Mouse (Mus musculus) liver, embryonic 14.5 days (tissue): ENCODE measurements at regions not wholly inside any gene's neighbourhood (a gene's known extent, or its start where the extent isn't known, plus 50 kb on each side); places are given as distances from the start of the nearest gene placed in this dataset.

Source experiments
- ATAC-seq: fragments of 200-750 bp; cut with Nextera tagmentation; 2 replicates; pipeline ENCODE4 v1.8.0; 2017; ENCODE audit warnings: moderate number of reproducible peaks, mild to moderate bottlenecking, moderate library complexity; ENCODE audit not compliant: insufficient read depth
- DNase-seq, 3 experiments: peaks; one replicate each; pipeline ENCODE4 v3.0.0-alpha.2; 2012 to 2013; ENCODE audit warnings: low read depth in 3 of 3, low spot score in 3 of 3
- H3K27ac ChIP-seq: fragments of 300-500 bp; sonication (generic); 2 replicates; pipeline ENCODE4 v1.5.1; 2014; ENCODE audit warnings: moderate library complexity, mild to moderate bottlenecking, control low read depth, inconsistent platforms
- H3K27me3 ChIP-seq: fragments of 300-500 bp; sonication (generic); 2 replicates; pipeline ENCODE4 v1.6.1; 2014; ENCODE audit warnings: mild to moderate bottlenecking, low read length, moderate library complexity; ENCODE audit not compliant: control insufficient read depth, insufficient read depth
- H3K36me3 ChIP-seq: fragments of 300-500 bp; sonication (generic); replicated peaks from 2 replicates; pipeline ENCODE4 v1.6.1; 2014; ENCODE audit warnings: low read depth; ENCODE audit not compliant: control insufficient read depth, insufficient read depth
- H3K4me1 ChIP-seq, 2 experiments: fragments of 200-500 bp in 1 of 2; fragments of 300-500 bp in 1 of 2; sonication (generic) in 1 of 2; replicated peaks; 2 replicates each; pipeline ENCODE4 v1.6.1; 2012 to 2014; ENCODE audit warnings: antibody characterized with exemption in 1 of 2, inconsistent platforms in 1 of 2, low read length in 1 of 2; ENCODE audit not compliant: control insufficient read depth in 2 of 2, insufficient read depth in 2 of 2
- H3K4me2 ChIP-seq: fragments of 300-500 bp; sonication (generic); 2 replicates; pipeline ENCODE4 v1.6.1; 2014; ENCODE audit warnings: low read depth, mild to moderate bottlenecking, control low read depth, moderate library complexity
- H3K4me3 ChIP-seq, 2 experiments: fragments of 200-500 bp in 1 of 2; fragments of 300-500 bp in 1 of 2; sonication (generic) in 1 of 2; 2 replicates each; pipeline ENCODE4 v1.5.1; 2012 to 2014; ENCODE audit warnings: low read depth in 2 of 2, low read length in 2 of 2, mild to moderate bottlenecking in 2 of 2, control low read depth in 1 of 2, inconsistent platforms in 1 of 2, moderate library complexity in 1 of 2; ENCODE audit not compliant: insufficient read depth in 1 of 2
- H3K9ac ChIP-seq: fragments of 300-500 bp; sonication (generic); replicated peaks from 2 replicates; pipeline ENCODE4 v1.6.1; 2014; ENCODE audit warnings: mild to moderate bottlenecking, control low read depth, moderate library complexity
- H3K9me3 ChIP-seq: fragments of 300-500 bp; sonication (generic); 2 replicates; pipeline ENCODE4 v1.6.1; 2016; ENCODE audit warnings: low read length, mixed read lengths; ENCODE audit not compliant: control insufficient read depth
- CTCF ChIP-seq: IDR thresholded peaks from 2 replicates; pipeline ENCODE4 v1.5.1; 2016; ENCODE audit warnings: antibody characterized with exemption, low read depth, control low read depth
- EP300 ChIP-seq: IDR thresholded peaks from 2 replicates; pipeline ENCODE4 v1.6.1; 2016; ENCODE audit warnings: antibody characterized with exemption, low read depth
- WGBS: fragments of 180-500 bp; shearing (Covaris S2); extraction: QIAGEN DNeasy Blood & Tissue Kit; methylation state at CpG from one replicate; pipeline ENCODE4 v1.1.7; 2014; ENCODE audit not compliant: insufficient replicate concordance; 5-methylcytosine and 5-hydroxymethylcytosine counted together

DNA sequence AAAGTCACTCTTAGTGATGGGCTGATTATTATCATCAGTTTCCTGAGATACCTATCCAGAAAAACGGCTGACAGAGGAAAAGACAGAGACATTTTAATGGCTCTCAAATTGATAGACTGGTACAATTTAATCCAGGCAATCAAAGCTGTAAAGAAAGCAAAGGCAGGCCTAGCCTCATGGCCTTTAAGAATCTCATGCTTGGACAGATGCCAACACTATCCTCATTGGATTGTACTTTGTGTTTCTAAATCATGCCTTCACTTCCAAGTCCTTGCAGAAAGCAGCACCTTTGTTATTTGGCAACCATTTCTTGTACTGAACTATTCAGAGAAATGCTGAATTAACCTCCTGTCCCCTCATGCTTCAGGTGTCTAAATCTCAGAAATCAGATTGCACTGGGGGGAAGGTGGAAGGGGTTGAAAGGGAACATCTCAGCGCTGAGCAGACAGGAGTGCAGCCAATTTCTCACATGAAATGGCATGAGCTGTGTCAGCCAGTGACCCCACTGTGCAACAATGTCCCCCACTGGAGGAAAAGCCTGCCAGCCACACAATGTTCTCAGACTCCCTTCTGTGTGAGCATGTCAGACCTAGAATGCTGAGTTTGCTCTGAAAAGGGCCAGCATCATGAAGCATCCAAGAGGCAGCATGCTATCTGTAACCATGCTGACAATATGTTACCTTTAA is 787.1 kb downstream of the Plod2 start:
- Histone ChIP-seq H3K4me3 (no peak overlapping the region), H3K9ac (no peak overlapping the region), H3K4me2 (no peak overlapping the region), H3K4me1 (no peaks in the 10 kb centered on the region), H3K9me3 (no peaks in the 10 kb centered on the region), H3K27ac (no peak overlapping the region), H3K27me3 (no peaks in the 10 kb centered on the region), H3K36me3 (no peaks in the 10 kb centered on the region)
- ATAC-seq (no peak), DNase-seq (no peak)
- TF ChIP-seq EP300 (no peak), CTCF (no peak)
- 38% methylated on average over 2 of the region's 2 CpGs for WGBS
